In genomic region chr4:22263903-22264302, GRCm38 (mm10) we compare ENCODE assay signal across 17 mouse cellular contexts.
DNase-seq lines count a peak whose midpoint lies in the region; ATAC-seq lines count a peak whose summit lies in the region.
"Had no signal": no experiment of that assay in that cellular context is flagged by ENCODE, and none has a peak within 500 bp of the region (broad histone marks: within the 10 kb centered on the region; RNA-seq: fewer than 3 reads in every experiment).

No protein-coding gene starts in this region.

- peaks cover 2% of the 10 kb centered on the region; the same call in 1 of the 2 replicates for H3K4me1 ChIP-seq in kidney, embryonic 14.5 days (ENCODE audit: control insufficient read depth, insufficient read depth, low read length)
- peaks cover 2% of the 10 kb centered on the region; the same call in 1 of the 2 replicates for H3K4me1 ChIP-seq in forebrain, embryonic 16.5 days (replicated peaks; ENCODE audit: control insufficient read depth, insufficient read depth, low read length)
- H3K4me1 ChIP-seq: heart, embryonic 10.5 days; intestine, embryonic 15.5 days had no signal

- no peaks in the 10 kb centered on the region for H3K36me3 ChIP-seq in kidney, embryonic 14.5 days (ENCODE audit: control insufficient read depth, insufficient read depth, low read length)
- no peaks in the 10 kb centered on the region for H3K36me3 ChIP-seq in forebrain, embryonic 16.5 days (ENCODE audit: control insufficient read depth, insufficient read depth)
- H3K36me3 ChIP-seq: heart, embryonic 10.5 days; intestine, embryonic 15.5 days had no signal

- H3K27me3 ChIP-seq in kidney, embryonic 14.5 days (ENCODE audit: control insufficient read depth, insufficient read depth, low read length): no peaks in the 10 kb centered on the region
- H3K27me3 ChIP-seq in forebrain, embryonic 16.5 days (replicated peaks; ENCODE audit: control insufficient read depth, insufficient read depth, low read length): no peaks in the 10 kb centered on the region
- H3K27me3 ChIP-seq: CH12.LX; intestine, embryonic 15.5 days; Patski had no signal

- peak; percentile 52; the same call in 1 of the 2 replicates for ATAC-seq in kidney, embryonic 14.5 days (ENCODE audit: low FRiP score, low TSS enrichment)
- ATAC-seq in forebrain, embryonic 16.5 days: peak; percentile 68; the same call in 1 of the 2 replicates
- ATAC-seq: intestine, embryonic 15.5 days; Patski had no signal

- no peak overlapping the region for H3K27ac ChIP-seq in kidney, embryonic 14.5 days (ENCODE audit: low read depth, low read length)
- no peak overlapping the region for H3K27ac ChIP-seq in forebrain, embryonic 16.5 days (ENCODE audit: low read length)
- H3K27ac ChIP-seq: heart, embryonic 10.5 days; intestine, embryonic 15.5 days had no signal

- no peak for DNase-seq in kidney, adult 11 months
- DNase-seq in embryo, embryonic 10.5 days (ENCODE audit: low spot score): peak; percentile 13
- peak; percentile 51 for DNase-seq in retina, embryonic 14.5 days (ENCODE audit: low spot score)
- no peak for DNase-seq in gastrocnemius, adult 8-10 months (ENCODE audit: low spot score in 2 of 2)
- DNase-seq in neural tube, embryonic 10.5 days (ENCODE audit: extremely low spot score, low spot score): no peak
- DNase-seq: cerebellum, postnatal 25 days; gastrocnemius, postnatal 10 days; heart, postnatal 36 days; lung, adult 2 months; right cerebral cortex, postnatal 25 days; thymus, adult 18-20 months had no signal

- H3K9ac ChIP-seq in kidney, embryonic 14.5 days (ENCODE audit: low read depth, low read length): no peak overlapping the region
- no peak overlapping the region for H3K9ac ChIP-seq in forebrain, embryonic 16.5 days (replicated peaks; ENCODE audit: low read depth, low read length)
- H3K9ac ChIP-seq: intestine, embryonic 15.5 days had no signal

- 27% methylated on average over 6 of the region's 6 CpGs for WGBS in kidney, embryonic 14.5 days
- WGBS in forebrain, embryonic 16.5 days: 10% methylated on average over 6 of the region's 6 CpGs

- no peak overlapping the region for H3K4me3 ChIP-seq in kidney, embryonic 14.5 days (ENCODE audit: low read length)
- H3K4me3 ChIP-seq in forebrain, embryonic 16.5 days (replicated peaks; ENCODE audit: low read length): no peak overlapping the region
- H3K4me3 ChIP-seq: heart, embryonic 10.5 days; intestine, embryonic 15.5 days had no signal

- H3K4me2 ChIP-seq in kidney, embryonic 14.5 days (replicated peaks; ENCODE audit: low read depth, low read length): no peak overlapping the region
- H3K4me2 ChIP-seq in forebrain, embryonic 16.5 days (ENCODE audit: low read length): no peak overlapping the region
- H3K4me2 ChIP-seq: intestine, embryonic 15.5 days had no signal

- no peaks in the 10 kb centered on the region for H3K9me3 ChIP-seq in kidney, embryonic 14.5 days (ENCODE audit: control insufficient read depth, low read length)
- no peaks in the 10 kb centered on the region for H3K9me3 ChIP-seq in forebrain, embryonic 16.5 days (ENCODE audit: control insufficient read depth, low read length)
- H3K9me3 ChIP-seq: heart, embryonic 10.5 days; intestine, embryonic 15.5 days had no signal

Comparison
In these comparisons a context has a peak if more than half of its experiments do, and no peak if none do; other contexts are left out.
1. DNase-seq: peak in embryo, embryonic 10.5 days (single experiment) and retina, embryonic 14.5 days (single experiment); none in kidney, adult 11 months (single experiment), gastrocnemius, adult 8-10 months (0 of 2) and neural tube, embryonic 10.5 days (single experiment).